Mouse (Mus musculus) layer of hippocampus, adult 11-12 months (tissue): ENCODE measurements around the gene Prkcb.

Source experiments
- DNase-seq: peaks from one replicate; pipeline ENCODE4 v3.0.0; 2022; ENCODE audit warnings: low spot score

The Prkcb gene

DNA sequence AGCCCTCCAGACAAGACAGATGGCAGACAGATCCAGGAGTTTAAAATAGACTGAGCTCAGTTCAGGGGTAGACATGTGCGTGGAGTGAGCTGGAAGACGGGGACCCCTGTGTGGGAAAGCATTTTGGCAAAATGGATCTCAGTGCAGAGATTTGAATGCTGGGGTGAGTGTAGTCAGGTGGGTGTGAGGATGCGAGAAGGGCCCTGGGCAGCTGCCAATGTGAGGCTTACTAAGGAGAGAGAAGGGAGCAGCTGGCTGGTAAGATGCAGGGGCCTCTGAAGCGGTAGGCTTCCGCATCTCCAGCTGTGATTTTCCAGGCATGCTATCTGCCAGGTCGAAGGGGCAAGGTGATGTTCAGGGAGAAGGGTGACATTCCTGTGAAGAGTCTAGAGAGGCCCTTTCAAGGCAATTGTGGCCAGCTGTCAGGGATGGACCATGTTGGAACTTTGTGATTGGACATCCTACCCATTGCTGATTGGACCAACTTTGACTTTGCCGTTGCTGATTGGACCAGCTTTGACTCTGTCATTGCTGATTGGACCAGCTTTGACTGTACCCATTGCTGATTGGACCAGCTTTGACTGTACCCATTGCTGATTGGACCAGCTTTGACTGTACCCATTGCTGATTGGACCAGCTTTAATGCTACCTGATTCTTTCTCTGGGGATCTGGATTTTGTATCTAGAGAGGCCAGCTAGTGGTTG is 78.9 kb downstream of the Prkcb start:
- DNase-seq: no peak

DNA sequence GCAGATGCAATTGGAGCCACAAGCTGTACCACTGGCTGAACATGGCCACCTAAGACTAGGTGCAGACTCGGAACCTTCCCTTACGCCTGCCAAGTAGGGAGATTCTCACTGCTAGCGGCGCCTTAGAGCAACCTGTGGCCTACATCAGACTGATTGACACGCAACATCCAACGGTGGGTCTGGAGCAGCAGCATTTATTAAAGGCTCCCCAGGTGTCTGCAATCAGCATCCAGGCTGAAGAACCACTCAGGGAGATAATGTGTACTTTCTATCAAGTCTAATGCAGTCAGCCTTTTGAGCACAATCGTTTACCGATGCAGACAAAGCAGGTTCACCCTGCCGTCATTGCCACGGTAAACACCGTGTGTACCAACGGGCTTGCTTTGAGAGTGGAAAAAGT is 81.9 kb downstream of the Prkcb start:
- no peak for DNase-seq

DNA sequence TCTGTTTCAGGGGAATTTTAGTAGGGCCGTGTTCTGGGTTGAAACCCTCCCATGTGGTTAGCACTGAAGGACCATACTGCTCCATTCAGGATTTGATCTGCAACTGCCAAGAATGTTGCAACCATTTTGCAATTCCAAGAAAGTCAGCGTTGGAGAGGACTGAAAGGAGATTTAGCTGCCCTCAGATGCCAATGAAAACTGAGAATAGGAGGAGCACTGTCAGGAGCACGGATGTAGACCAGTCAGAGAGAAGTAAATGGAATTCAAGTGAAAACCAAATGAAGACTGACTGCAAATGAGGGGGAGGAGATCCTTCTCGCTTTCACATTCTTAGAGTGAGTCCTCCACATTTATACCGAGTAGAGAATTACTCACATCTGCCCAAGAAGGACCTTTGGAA is 83.4 kb downstream of the Prkcb start:
- DNase-seq: no peak

DNA sequence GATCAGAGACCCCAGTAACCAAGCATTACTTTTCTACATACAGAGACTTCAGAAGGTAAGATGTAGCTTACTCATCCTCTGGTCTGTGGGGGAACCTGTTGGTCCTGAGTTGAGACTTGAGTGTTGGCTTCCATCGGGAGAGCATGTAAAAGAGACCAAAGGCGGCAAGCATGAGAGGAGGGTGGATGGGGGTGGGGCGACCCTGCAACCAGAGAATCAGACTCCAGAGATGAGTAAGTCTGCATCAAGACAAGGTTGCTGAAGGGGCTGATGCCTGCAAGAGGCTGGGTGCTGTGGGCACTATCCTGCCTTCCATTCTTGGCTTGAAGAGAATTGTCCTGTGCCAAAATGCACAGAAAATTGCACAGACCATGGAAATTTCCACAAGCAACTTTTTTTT is 83.8 kb downstream of the Prkcb start:
- no peak for DNase-seq

DNA sequence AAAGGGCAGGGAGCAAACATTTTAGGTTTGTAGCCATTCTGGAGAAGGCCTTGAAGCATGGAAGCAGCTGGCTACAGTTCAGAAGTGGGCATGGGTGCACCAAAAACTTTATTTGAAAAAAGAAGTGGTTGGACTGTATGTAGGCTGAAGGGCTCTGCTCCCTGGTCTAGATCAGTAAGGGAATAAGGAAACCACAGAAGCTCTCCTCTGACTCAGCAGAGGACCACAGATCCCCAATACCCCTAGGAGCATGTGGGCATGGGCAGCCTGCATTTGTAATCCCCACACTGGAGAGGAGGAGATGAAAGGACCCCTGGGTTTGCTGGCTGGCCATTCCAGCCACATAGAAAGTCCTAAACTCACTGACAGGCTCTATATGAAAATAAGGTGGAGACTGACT is 88.3 kb downstream of the Prkcb start:
- no peak for DNase-seq

DNA sequence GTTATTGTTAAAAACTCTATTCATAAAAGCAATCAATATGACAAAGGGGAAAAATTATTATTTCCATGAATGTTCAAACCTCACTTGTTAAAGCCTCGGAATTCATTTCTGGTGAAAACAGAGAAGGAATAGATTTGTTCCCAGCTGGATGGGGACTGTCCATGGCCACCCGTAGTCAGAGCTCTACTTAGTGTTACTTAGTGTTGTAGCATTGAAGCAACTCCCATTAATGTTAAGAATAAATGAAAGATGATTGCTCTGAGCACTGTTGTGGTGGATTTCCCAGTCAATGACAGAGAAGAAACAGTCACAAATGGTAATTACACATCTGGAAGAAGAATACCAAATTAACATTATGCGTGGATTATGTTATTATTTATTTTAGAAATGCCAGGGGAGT is 89.4 kb downstream of the Prkcb start:
- DNase-seq: no peak

DNA sequence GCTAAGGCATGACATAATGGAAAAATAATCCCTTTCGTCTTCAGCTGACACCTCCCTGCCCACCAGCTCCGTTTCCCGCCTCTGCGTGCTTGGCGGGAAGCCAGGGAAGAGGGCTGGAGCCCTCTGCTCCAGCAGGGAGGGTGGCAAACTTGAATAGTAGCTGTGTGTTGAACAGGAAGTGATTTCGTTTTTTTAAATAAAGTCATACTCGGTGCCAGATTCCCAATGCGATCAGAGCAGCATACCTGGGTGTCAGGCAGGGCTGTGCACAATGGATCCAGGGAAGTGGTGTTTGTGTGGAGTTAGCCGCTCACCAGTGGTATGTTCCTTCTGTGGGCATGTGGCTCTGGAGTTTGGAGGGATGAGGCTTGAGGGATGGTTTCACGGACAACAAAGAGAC is 89.9 kb downstream of the Prkcb start:
- no peak for DNase-seq

DNA sequence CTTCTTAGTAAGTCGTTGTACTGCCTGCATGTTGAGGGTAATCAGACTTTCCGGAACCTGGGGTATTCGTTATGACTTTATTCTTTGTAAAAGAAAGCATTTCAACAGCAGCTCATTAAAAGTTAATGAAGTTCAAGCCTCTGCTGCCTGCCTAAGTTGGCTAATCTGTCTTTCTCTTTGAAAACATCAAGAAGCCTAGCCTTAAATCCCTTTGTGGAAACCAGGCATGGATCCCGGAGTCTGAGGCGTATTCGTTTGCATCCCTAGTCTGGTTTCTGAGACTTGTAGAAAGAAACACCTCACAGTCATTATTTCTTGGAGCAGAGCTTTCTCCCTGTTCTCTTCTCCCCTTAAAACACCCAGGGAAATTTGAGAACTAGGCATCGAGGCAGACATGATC is 90.7 kb downstream of the Prkcb start:
- DNase-seq: no peak

DNA sequence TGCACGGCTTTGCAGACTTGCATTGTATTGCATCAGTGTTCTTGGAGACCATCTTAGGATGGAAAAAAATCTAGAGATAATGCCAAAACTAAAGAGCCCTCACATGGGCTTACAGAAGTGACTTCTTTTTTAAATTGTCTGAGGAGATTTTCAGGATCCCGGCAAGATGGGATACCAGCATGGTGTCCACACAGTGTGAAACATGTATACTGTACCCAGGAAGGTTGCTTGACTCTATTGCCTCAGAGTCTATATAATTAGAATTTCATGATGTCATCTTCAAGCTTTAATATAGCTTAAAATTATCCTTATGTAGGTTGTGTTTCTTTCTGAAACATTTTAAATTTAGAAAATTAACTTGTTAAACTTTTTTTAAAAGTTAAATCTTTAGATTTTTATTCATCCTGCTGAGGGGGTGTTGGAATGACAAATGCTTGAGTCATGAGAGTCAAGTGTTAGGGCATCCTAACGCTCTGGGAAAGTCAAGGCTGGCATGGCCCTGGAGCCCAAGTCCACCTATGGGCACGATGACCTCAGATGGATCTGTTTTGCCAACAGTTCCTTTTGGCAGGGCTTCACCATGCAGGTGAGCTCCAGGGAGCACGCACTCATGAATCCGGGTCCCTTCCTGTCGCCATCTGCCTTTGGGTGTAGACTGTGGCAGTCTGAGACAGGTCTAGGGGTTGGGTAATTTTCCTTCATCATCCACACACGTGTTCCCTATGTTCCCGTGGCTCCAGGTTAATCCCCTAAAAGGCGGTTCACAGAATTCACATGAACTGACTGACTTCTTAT is 92.0 kb downstream of the Prkcb start:
- DNase-seq: no peak

DNA sequence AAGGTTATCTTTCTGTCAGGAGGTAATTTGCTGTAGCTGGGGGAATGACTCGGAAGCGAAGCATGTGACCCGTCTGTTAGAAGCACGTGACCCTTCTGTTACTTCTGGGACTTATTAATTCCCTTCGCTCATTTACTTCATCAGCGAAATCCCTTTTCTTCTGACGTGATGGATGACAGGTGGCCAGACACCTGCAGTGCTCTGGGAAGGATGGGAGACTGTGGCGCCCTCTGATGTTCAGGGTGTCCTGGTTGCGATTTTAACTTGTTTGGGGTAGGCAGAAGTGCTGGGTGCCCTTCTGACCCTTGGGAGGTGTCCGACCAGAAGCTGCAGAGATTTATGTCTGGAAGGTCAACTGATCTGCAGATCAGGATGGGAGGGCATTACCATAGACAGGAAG is 93.0 kb downstream of the Prkcb start:
- no peak for DNase-seq

DNA sequence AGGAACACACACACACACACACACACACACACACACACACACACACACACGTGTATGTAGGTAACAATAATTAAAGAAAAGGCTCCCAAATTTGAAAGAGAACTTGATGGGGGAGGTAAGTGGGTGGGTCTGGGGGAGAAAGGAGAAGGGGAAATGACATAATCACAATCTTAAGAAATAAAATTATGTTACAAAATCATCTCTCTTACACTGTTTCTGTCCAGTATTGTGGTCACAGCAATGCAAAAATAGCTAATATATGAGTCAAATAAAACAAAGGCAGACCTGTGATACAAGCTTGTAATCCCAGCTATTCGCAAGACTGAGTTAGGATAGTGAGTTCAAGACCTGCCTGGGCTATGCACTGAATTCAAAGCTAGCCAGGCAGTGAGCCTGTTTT is 94.7 kb downstream of the Prkcb start:
- DNase-seq: no peak

DNA sequence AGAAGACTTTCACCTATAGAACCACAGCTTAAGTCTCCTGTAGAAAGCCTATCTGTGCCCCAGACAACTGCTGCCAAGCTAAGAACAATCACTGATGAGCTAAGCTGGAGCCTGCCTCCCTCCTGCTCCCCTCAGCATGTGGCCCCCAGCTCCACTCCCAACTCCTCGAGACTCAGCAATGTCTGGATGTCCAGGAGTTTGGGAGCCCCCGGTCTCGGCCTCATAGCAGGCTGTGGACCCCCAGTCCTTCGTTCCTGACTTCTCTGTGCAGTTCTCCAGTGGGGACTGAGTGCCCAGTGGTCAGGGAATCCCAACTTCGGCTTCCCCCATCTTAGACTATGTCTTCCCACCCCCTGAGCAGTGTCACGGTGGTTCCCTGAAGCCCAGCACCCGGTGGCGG is 96.3 kb downstream of the Prkcb start:
- no peak for DNase-seq

DNA sequence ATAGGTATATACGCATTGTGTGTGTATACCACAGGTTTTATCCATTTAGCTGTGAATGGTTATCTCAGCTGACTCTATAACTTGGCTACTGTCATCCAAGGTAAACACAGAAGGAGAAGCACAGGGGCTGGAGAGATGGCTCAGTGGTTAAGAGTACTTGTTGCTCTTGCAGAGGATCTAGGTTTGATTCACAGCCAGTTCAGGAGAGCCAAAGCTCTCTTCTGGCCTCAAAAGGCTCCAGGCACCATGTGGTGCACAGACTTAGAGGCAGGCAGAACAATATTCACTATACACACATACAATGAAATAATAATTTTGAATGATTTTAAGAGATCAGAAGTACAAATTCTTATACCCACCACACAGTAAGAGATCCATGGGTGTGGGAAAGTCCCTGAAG is 98.0 kb downstream of the Prkcb start:
- no peak for DNase-seq

DNA sequence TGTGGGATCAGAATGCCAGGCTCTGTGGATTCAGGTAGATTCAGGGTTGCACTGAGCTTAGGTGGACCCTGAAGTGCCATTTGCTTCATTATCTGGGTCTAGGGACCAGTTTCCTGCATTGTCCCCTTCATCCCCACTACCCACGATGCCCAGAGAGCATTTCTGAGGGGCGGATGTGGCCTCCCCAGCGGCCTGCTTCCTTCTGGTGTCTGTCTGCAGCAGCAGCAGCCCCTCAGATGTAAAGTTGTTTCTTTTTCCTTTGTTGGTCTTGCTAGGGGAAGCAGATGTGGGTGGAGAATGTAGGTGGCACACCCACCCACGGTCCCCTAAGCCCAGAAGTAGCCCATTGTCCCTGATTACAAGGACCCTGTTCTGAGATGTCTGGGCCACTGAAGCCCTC is 99.3 kb downstream of the Prkcb start:
- DNase-seq: no peak

DNA sequence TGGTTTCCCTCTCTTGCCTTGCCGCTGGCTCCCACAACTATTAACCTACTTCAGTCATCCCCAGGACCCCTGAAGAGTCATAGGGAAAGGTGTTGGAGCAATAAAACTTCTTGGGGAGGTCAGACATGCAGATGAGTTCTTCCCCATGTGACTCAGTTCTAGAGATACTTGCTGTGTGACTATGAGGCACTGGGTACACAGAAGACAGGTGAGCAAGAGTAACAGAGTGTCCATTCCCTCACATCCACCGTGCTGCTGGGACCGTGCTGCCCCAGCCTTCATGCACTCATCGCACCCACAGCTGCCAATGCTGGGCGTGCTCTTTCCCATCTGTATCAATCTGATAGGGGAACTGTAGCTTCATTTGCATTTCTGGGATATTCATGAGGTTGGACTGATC is 100.3 kb downstream of the Prkcb start:
- no peak for DNase-seq

DNA sequence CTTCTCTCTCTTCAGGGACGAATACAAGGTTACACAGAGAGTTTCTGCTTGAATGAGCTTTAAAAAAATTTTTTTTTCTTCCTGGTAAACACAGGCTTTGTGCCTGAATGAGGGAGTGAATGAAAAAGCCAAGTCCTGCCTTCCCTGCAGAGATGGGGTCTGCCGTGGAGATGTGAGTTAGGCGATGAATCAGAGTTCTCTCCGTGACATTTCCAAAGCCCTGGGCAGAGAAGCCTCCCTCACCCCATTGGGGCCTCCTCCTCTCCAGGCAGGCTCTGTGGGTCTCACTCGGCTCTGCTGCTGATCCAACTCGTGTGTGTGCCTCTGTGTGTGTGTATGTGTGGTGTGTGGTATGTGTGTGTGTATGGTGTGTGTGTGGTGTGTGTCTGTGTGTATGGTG is 101.1 kb downstream of the Prkcb start:
- DNase-seq: no peak

DNA sequence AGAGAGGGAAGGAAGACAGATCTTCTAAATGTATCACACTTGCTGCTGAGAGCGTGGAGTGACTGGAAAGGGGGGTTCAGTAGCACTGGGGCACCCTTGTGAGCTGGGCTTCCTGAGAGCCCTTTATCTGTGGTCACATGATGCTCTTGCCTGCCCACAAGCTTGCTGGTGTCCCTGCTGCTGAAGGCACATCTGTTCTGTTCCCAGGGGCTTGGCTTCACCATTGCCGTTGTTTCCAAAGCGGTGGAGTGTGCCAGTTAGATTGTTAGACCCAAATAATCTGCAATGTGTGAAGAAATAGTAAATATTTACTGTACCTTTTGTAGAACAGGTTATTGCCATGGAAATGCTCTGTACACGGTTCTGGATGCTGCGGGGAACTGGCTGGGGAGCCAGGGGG is 101.6 kb downstream of the Prkcb start:
- DNase-seq: peak; percentile 46

DNA sequence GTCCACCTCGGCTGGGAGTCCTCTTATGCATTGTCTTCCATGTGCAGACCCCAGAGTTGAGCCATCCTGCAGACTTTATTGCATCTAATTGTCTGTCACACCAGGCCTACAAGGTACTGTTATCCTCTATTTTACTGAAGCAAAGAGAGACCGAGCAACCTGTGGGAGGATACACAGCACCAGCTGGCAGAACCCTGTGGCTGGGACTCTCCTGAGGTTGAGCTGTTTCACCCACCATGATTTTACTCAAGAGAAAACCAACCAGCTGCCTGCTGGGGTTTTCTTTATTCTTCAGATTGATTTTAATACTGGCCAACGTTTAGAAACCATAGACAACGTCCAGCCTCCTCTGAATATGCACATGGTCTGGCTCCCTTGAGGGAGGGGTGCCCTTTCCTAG is 102.1 kb downstream of the Prkcb start:
- DNase-seq: no peak

DNA sequence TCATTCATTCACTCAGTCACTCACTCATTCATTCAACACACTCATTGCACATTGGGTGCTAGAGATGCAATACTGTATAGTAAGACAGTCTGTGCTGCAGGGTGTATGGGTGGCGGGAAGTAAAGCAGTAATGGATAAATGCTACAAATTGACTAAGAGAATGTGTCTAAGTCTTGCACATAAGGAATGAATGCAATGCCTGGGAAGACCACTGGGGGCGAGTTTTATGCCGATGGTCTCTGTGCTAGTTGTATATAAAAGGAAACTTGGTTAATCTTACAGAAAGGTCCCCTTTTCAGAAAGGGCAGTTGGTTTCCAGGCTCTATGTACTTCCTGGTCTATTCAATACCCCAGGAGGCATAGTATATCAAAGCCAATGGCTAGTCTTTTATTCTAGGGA is 102.8 kb downstream of the Prkcb start:
- no peak for DNase-seq

DNA sequence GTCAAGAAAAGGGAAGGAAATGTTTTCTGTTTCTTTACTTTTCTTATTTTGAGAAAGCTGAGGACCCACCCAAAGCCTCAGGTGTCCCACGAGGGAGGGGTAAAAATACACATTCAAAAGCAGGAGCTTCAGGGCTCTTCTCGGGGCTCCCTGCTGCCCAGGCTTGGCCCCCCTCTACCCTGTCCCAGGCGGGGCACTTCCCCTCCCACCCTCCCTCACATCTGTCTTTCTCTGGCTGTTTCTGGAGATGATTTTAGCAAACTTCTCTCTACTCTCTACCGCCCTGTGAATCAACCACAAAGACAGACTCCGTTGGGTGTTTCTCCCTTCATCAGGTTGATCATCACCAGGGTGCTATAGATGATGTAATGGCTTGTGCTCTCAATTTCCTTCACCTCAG is 105.4 kb downstream of the Prkcb start:
- DNase-seq: no peak

DNA sequence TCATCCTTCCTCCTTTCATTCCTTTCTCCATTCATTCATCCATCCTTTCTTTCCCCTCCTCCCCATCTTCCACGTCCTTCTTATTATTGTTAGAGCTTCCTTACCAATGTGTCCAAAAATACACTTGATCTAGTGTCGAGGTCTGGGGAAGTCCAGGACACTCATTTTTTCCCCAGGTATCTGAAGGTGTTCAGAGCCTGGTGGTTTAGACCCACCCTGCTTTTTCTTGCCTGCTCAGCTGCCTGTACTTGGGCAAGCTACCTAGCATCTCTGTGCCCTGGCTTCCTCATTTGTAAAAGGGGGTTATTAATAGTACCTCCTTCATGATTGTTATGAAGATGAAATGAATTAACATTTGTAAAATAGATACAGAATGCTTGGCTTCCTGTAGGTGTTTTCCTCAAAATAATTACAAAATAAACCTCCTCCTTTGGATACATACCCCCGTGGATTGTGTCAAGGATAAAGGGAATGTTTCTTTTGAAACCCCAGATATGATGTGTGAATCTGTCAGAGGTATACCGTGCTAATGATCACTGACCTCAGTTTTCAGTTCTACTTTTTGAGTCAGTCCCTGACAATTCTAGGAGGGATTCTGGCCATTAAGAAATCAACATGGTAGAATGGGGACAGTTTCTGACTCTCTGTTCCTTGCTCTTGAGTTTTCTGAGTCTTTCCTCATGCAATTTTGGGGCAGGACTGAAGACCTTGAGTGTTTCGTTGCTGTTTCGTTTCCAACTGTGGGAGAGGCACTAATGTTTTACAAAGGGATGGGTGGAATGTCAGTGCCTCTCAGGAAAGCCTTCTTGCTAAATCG is 106.8 kb downstream of the Prkcb start:
- no peak for DNase-seq

DNA sequence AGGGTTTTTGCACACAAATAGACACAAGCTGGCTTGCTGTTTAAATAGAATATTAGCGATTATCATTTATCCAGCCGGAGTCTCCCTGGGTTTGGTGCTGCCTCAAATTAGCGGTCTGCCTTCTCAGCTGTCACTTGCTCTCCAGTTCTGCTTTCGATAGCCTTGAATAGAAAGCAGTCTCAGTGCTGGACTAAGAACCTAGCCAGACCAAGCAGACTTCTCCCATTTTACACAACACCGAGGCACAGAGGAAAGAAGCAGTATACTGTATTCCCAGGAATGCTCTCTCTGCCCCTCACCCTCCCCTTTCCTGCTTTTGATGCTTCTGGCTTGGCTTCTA is 107.4 kb downstream of the Prkcb start:
- no peak for DNase-seq

DNA sequence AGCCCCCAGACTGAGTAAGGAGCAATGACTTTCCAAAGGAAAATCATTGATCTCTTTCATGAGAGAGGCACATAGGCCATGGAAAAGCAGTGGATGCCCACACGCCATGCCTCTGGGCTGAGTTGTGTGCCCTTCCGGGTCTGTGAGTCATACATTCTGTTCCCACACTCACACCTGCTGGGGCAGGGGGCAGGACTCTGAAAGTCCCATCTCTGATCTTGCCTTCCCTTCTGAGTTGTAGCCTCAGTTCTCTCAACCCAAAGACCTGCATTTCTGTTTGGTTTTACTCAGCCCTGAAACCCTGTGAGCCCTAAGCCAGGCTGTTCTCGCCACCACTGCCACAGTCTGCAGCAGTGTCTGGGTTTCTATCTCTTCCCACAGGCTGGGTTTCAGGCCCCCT is 109.1 kb downstream of the Prkcb start:
- peak; percentile 1 for DNase-seq
